Mouse (Mus musculus) lung, postnatal 0 days (tissue): ENCODE measurements around the gene Galnt7.

Experiments
- CTCF ChIP-seq: IDR thresholded peaks from 2 replicates; pipeline ENCODE4 v1.5.1; 2016; ENCODE audit warnings: antibody characterized with exemption, mild to moderate bottlenecking
- EP300 ChIP-seq: IDR thresholded peaks from 2 replicates; pipeline ENCODE4 v1.6.1; 2016; ENCODE audit warnings: antibody characterized with exemption, mild to moderate bottlenecking, control low read depth

GRCm38 (mm10) chr8:57599813-57600555 is 52.8 kb downstream of the Galnt7 start:
- TF ChIP-seq CTCF (no peak), EP300 (no peak)
